11 mouse cellular contexts compared by ENCODE assay signal in genomic region chr2:140839371-140839770, GRCm38 (mm10).
DNase-seq lines count a peak whose midpoint lies in the region; ATAC-seq lines count a peak whose summit lies in the region.
"Had no signal": no experiment of that assay in that cellular context is flagged by ENCODE, and none has a peak within 500 bp of the region (broad histone marks: within the 10 kb centered on the region; RNA-seq: fewer than 3 reads in every experiment).

No protein-coding gene starts in this region.

- no peak overlapping the region for H3K4me2 ChIP-seq in lung, embryonic 15.5 days
- H3K4me2 ChIP-seq in embryonic facial prominence, embryonic 14.5 days (ENCODE audit: low read depth, low read length), result no peak overlapping the region
- H3K4me2 ChIP-seq in forebrain, embryonic 13.5 days, result 0 out of 2 replicates have a peak overlapping the region, but pooled peaks have one; percentile 0
- no peak overlapping the region for H3K4me2 ChIP-seq in midbrain, embryonic 13.5 days (replicated peaks)
- H3K4me2 ChIP-seq: embryonic facial prominence, embryonic 12.5 days had no signal

- H3K36me3 ChIP-seq in lung, embryonic 15.5 days, result no peaks in the 10 kb centered on the region
- H3K36me3 ChIP-seq in embryonic facial prominence, embryonic 14.5 days (ENCODE audit: control insufficient read depth, insufficient read depth, low read length), result no peaks in the 10 kb centered on the region
- no peaks in the 10 kb centered on the region for H3K36me3 ChIP-seq in forebrain, embryonic 13.5 days (ENCODE audit: poor library complexity, severe bottlenecking)
- H3K36me3 ChIP-seq in midbrain, embryonic 13.5 days, result no peaks in the 10 kb centered on the region
- H3K36me3 ChIP-seq: embryonic facial prominence, embryonic 12.5 days had no signal

- H3K9me3 ChIP-seq in lung, embryonic 15.5 days, result no peaks in the 10 kb centered on the region
- no peaks in the 10 kb centered on the region for H3K9me3 ChIP-seq in embryonic facial prominence, embryonic 14.5 days (ENCODE audit: control insufficient read depth, low read length)
- no peaks in the 10 kb centered on the region for H3K9me3 ChIP-seq in forebrain, embryonic 13.5 days (replicated peaks)
- H3K9me3 ChIP-seq in midbrain, embryonic 13.5 days, result no peaks in the 10 kb centered on the region
- H3K9me3 ChIP-seq: embryonic facial prominence, embryonic 12.5 days had no signal

- DNase-seq in lung, postnatal 36 days, result no peak
- DNase-seq in embryonic facial prominence, embryonic 14.5 days (ENCODE audit: low spot score), result no peak
- DNase-seq in gastrocnemius, postnatal 4 days (ENCODE audit: low spot score in 2 of 2), result no peak
- DNase-seq: liver; liver, postnatal 0 days had no signal

- no peak for ATAC-seq in lung, embryonic 15.5 days (ENCODE audit: borderline replicate concordance, extremely low read depth, low FRiP score, low TSS enrichment)
- no peak for ATAC-seq in embryonic facial prominence, embryonic 14.5 days (ENCODE audit: low read depth)
- ATAC-seq in forebrain, embryonic 13.5 days, result peak; percentile 31; the same call in 1 of the 2 replicates
- ATAC-seq in midbrain, embryonic 13.5 days, result peak; percentile 48
- ATAC-seq in activated CD4-positive, CD25-positive, alpha-beta regulatory T cell, adult 4 months, result no peak
- ATAC-seq: liver, postnatal 0 days had no signal

- no peak overlapping the region for H3K9ac ChIP-seq in lung, embryonic 15.5 days
- no peak overlapping the region for H3K9ac ChIP-seq in embryonic facial prominence, embryonic 14.5 days (ENCODE audit: low read depth, low read length)
- H3K9ac ChIP-seq in forebrain, embryonic 13.5 days, result no peak overlapping the region
- H3K9ac ChIP-seq in midbrain, embryonic 13.5 days (replicated peaks), result no peak overlapping the region
- H3K9ac ChIP-seq: embryonic facial prominence, embryonic 12.5 days; liver, postnatal 0 days had no signal

- H3K4me1 ChIP-seq in lung, embryonic 15.5 days, result peaks cover 21% of the 10 kb centered on the region
- peaks cover 10% of the 10 kb centered on the region for H3K4me1 ChIP-seq in embryonic facial prominence, embryonic 14.5 days (ENCODE audit: control insufficient read depth, insufficient read depth, low read length)
- peaks cover 15% of the 10 kb centered on the region for H3K4me1 ChIP-seq in forebrain, embryonic 13.5 days
- peaks cover 13% of the 10 kb centered on the region for H3K4me1 ChIP-seq in midbrain, embryonic 13.5 days (replicated peaks)

- no peak overlapping the region for H3K4me3 ChIP-seq in lung, embryonic 15.5 days
- H3K4me3 ChIP-seq in embryonic facial prominence, embryonic 14.5 days (ENCODE audit: low read depth, low read length), result no peak overlapping the region
- no peak overlapping the region for H3K4me3 ChIP-seq in forebrain, embryonic 13.5 days
- no peak overlapping the region for H3K4me3 ChIP-seq in midbrain, embryonic 13.5 days (replicated peaks)
- H3K4me3 ChIP-seq: embryonic facial prominence, embryonic 12.5 days had no signal

- no peaks in the 10 kb centered on the region for H3K27me3 ChIP-seq in lung, embryonic 15.5 days
- no peaks in the 10 kb centered on the region for H3K27me3 ChIP-seq in embryonic facial prominence, embryonic 14.5 days (replicated peaks; ENCODE audit: control insufficient read depth, insufficient read depth, low read length)
- H3K27me3 ChIP-seq in forebrain, embryonic 13.5 days, result no peaks in the 10 kb centered on the region
- no peaks in the 10 kb centered on the region for H3K27me3 ChIP-seq in midbrain, embryonic 13.5 days
- H3K27me3 ChIP-seq: embryonic facial prominence, embryonic 12.5 days had no signal

- H3K27ac ChIP-seq in lung, embryonic 15.5 days, result peak overlapping the region; percentile 38; the same call in 1 of the 2 replicates
- H3K27ac ChIP-seq in embryonic facial prominence, embryonic 14.5 days (replicated peaks; ENCODE audit: low read depth, low read length), result peak overlapping the region; percentile 44; the same call in 1 of the 2 replicates
- no peak overlapping the region for H3K27ac ChIP-seq in forebrain, embryonic 13.5 days
- H3K27ac ChIP-seq in midbrain, embryonic 13.5 days, result no peak overlapping the region
- H3K27ac ChIP-seq: embryonic facial prominence, embryonic 12.5 days; macrophage had no signal

- WGBS in lung, embryonic 15.5 days, result 31% methylated on average over 2 of the region's 2 CpGs
- 14% methylated on average over 2 of the region's 2 CpGs for WGBS in embryonic facial prominence, embryonic 14.5 days
- WGBS in forebrain, embryonic 13.5 days, result 7% methylated on average over 2 of the region's 2 CpGs
- 6% methylated on average over 2 of the region's 2 CpGs for WGBS in midbrain, embryonic 13.5 days

Comparison
In these comparisons a context has a peak if more than half of its experiments do, and no peak if none do; other contexts are left out.
1. ATAC-seq: peak in forebrain, embryonic 13.5 days (single experiment) and midbrain, embryonic 13.5 days (single experiment); none in lung, embryonic 15.5 days (single experiment), embryonic facial prominence, embryonic 14.5 days (single experiment) and activated CD4-positive, CD25-positive, alpha-beta regulatory T cell, adult 4 months (single experiment).
2. H3K27ac ChIP-seq: peak in lung, embryonic 15.5 days (single experiment) and embryonic facial prominence, embryonic 14.5 days (single experiment); none in forebrain, embryonic 13.5 days (single experiment) and midbrain, embryonic 13.5 days (single experiment).